Mouse (Mus musculus) liver, embryonic 13.5 days (tissue): ENCODE measurements at regions not wholly inside any gene's neighbourhood (a gene's known extent, or its start where the extent isn't known, plus 50 kb on each side); places are given as distances from the start of the nearest gene placed in this dataset.

Source experiments
- ATAC-seq: fragments of 200-750 bp; cut with Nextera tagmentation; 2 replicates; pipeline ENCODE4 v1.8.0; 2017; ENCODE audit warnings: low read depth, mild to moderate bottlenecking, moderate number of reproducible peaks, moderate library complexity
- DNase-seq: peaks from one replicate; pipeline ENCODE4 v3.0.0; 2022
- H3K27ac ChIP-seq: fragments of 300-500 bp; sonication (generic); 2 replicates; pipeline ENCODE4 v1.5.1; 2015; ENCODE audit warnings: moderate library complexity, mild to moderate bottlenecking, inconsistent platforms
- H3K27me3 ChIP-seq: fragments of 300-500 bp; sonication (generic); 2 replicates; pipeline ENCODE4 v1.6.1; 2015; ENCODE audit warnings: mild to moderate bottlenecking, inconsistent platforms
- H3K36me3 ChIP-seq: fragments of 300-500 bp; sonication (generic); 2 replicates; pipeline ENCODE4 v1.6.1; 2015; ENCODE audit warnings: mild to moderate bottlenecking, inconsistent platforms
- H3K4me1 ChIP-seq: fragments of 300-500 bp; sonication (generic); replicated peaks from 2 replicates; pipeline ENCODE4 v1.6.1; 2015; ENCODE audit warnings: inconsistent platforms
- H3K4me2 ChIP-seq: fragments of 300-500 bp; sonication (generic); 2 replicates; pipeline ENCODE4 v1.6.1; 2015; ENCODE audit warnings: inconsistent platforms, mild to moderate bottlenecking, moderate library complexity
- H3K4me3 ChIP-seq: fragments of 300-500 bp; sonication (generic); replicated peaks from 2 replicates; pipeline ENCODE4 v1.5.1; 2015; ENCODE audit warnings: mild to moderate bottlenecking, inconsistent platforms
- H3K9ac ChIP-seq: fragments of 300-500 bp; sonication (generic); 2 replicates; pipeline ENCODE4 v1.6.1; 2015; ENCODE audit warnings: mild to moderate bottlenecking, inconsistent platforms
- H3K9me3 ChIP-seq: fragments of 300-500 bp; sonication (generic); replicated peaks from 2 replicates; pipeline ENCODE4 v1.6.1; 2016; ENCODE audit warnings: inconsistent platforms
- WGBS: fragments of 180-500 bp; shearing (Covaris S2); methylation state at CpG from one replicate; pipeline ENCODE4 v1.1.7; 2015; ENCODE audit not compliant: insufficient replicate concordance; 5-methylcytosine and 5-hydroxymethylcytosine counted together

- H3K36me3 ChIP-seq, result no peaks in the 10 kb centered on the region
- H3K27ac ChIP-seq, result no peak overlapping the region
- ATAC-seq, result no peak
- WGBS, result 46% methylated on average over 1 of the region's 1 CpGs
- no peak overlapping the region for H3K4me2 ChIP-seq
- no peak overlapping the region for H3K9ac ChIP-seq
- H3K4me1 ChIP-seq, result no peaks in the 10 kb centered on the region
- no peak for DNase-seq
- H3K9me3 ChIP-seq, result no peaks in the 10 kb centered on the region
- no peak overlapping the region for H3K4me3 ChIP-seq
- H3K27me3 ChIP-seq, result no peaks in the 10 kb centered on the region
Measured at GRCm38 (mm10) chr16:78877941-78878340, 52.8 kb upstream of the Chodl start.

- WGBS, result 53% methylated on average over 4 of the region's 4 CpGs
- no peak for DNase-seq
- no peak overlapping the region for H3K27ac ChIP-seq
Measured at GRCm38 (mm10) chr16:78859006-78859405, 71.7 kb upstream of the Chodl start.

GRCm38 (mm10) chr16:78830957-78831356 is 99.8 kb upstream of the Chodl start:
- no peaks in the 10 kb centered on the region for H3K36me3 ChIP-seq
- no peaks in the 10 kb centered on the region for H3K27me3 ChIP-seq
- no peaks in the 10 kb centered on the region for H3K9me3 ChIP-seq
- H3K4me2 ChIP-seq, result no peak overlapping the region
- no peaks in the 10 kb centered on the region for H3K4me1 ChIP-seq
- no peak for DNase-seq
- H3K4me3 ChIP-seq, result no peak overlapping the region
- H3K27ac ChIP-seq, result no peak overlapping the region
- ATAC-seq, result no peak
- H3K9ac ChIP-seq, result no peak overlapping the region
- 65% methylated on average over 7 of the region's 7 CpGs for WGBS

More at GRCm38 (mm10) chr16:78859006-78859405, 71.7 kb upstream of the Chodl start:
- Histone ChIP-seq H3K27me3 (no peaks in the 10 kb centered on the region), H3K4me3 (no peak overlapping the region), H3K9me3 (no peaks in the 10 kb centered on the region), H3K4me1 (no peaks in the 10 kb centered on the region), H3K36me3 (no peaks in the 10 kb centered on the region), H3K4me2 (no peak overlapping the region), H3K9ac (no peak overlapping the region)
- ATAC-seq, result no peak

GRCm38 (mm10) chr16:78827739-78828138 is 103.0 kb upstream of the Chodl start:
- no peak for DNase-seq
- no peaks in the 10 kb centered on the region for H3K36me3 ChIP-seq
- no peak overlapping the region for H3K27ac ChIP-seq
- H3K4me1 ChIP-seq, result no peaks in the 10 kb centered on the region
- H3K9me3 ChIP-seq, result no peaks in the 10 kb centered on the region
- no peak overlapping the region for H3K9ac ChIP-seq
- no peak overlapping the region for H3K4me2 ChIP-seq
- no peak overlapping the region for H3K4me3 ChIP-seq
- no peaks in the 10 kb centered on the region for H3K27me3 ChIP-seq
- 29% methylated on average over 3 of the region's 3 CpGs for WGBS
- ATAC-seq, result no peak

GRCm38 (mm10) chr16:78790064-78790463 is 140.7 kb upstream of the Chodl start:
- no peak overlapping the region for H3K4me2 ChIP-seq
- H3K9ac ChIP-seq, result no peak overlapping the region
- H3K36me3 ChIP-seq, result no peaks in the 10 kb centered on the region
- no peak overlapping the region for H3K27ac ChIP-seq
- H3K9me3 ChIP-seq, result no peaks in the 10 kb centered on the region
- no peaks in the 10 kb centered on the region for H3K27me3 ChIP-seq
- H3K4me3 ChIP-seq, result no peak overlapping the region
- 66% methylated on average over 2 of the region's 2 CpGs for WGBS
- DNase-seq (no peak), ATAC-seq (no peak)
- no peaks in the 10 kb centered on the region for H3K4me1 ChIP-seq

- Histone ChIP-seq H3K4me2 (no peak overlapping the region), H3K36me3 (no peaks in the 10 kb centered on the region), H3K9ac (no peak overlapping the region), H3K27me3 (no peaks in the 10 kb centered on the region), H3K9me3 (no peaks in the 10 kb centered on the region), H3K27ac (no peak overlapping the region), H3K4me1 (no peaks in the 10 kb centered on the region), H3K4me3 (no peak overlapping the region)
- DNase-seq, result no peak
- no peak for ATAC-seq
Measured at GRCm38 (mm10) chr16:78759226-78759625, 171.5 kb upstream of the Chodl start.

GRCm38 (mm10) chr16:78737902-78738301 is 161.4 kb upstream of the D16Ertd472e start:
- Histone ChIP-seq H3K4me2 (no peak overlapping the region), H3K27me3 (no peaks in the 10 kb centered on the region), H3K9ac (no peak overlapping the region), H3K9me3 (no peaks in the 10 kb centered on the region), H3K4me3 (no peak overlapping the region), H3K4me1 (no peaks in the 10 kb centered on the region), H3K36me3 (no peaks in the 10 kb centered on the region), H3K27ac (no peak overlapping the region)
- no peak for ATAC-seq
- no peak for DNase-seq
- 53% methylated on average over 4 of the region's 4 CpGs for WGBS

- no peak overlapping the region for H3K9ac ChIP-seq
- WGBS, result 64% methylated on average over 13 of the region's 13 CpGs
- no peak for DNase-seq
- H3K36me3 ChIP-seq, result no peaks in the 10 kb centered on the region
- no peak overlapping the region for H3K4me3 ChIP-seq
- H3K4me1 ChIP-seq, result no peaks in the 10 kb centered on the region
- H3K9me3 ChIP-seq, result no peaks in the 10 kb centered on the region
- H3K4me2 ChIP-seq, result no peak overlapping the region
- no peak overlapping the region for H3K27ac ChIP-seq
- H3K27me3 ChIP-seq, result no peaks in the 10 kb centered on the region
- no peak for ATAC-seq
Measured at GRCm38 (mm10) chr16:78730583-78731501, 154.3 kb upstream of the D16Ertd472e start.

- 45% methylated on average over 2 of the region's 2 CpGs for WGBS
- no peaks in the 10 kb centered on the region for H3K4me1 ChIP-seq
- no peak overlapping the region for H3K9ac ChIP-seq
- H3K9me3 ChIP-seq, result no peaks in the 10 kb centered on the region
- H3K4me3 ChIP-seq, result no peak overlapping the region
- ATAC-seq, result no peak
- no peak for DNase-seq
- H3K36me3 ChIP-seq, result no peaks in the 10 kb centered on the region
- H3K4me2 ChIP-seq, result no peak overlapping the region
- H3K27ac ChIP-seq, result no peak overlapping the region
- H3K27me3 ChIP-seq, result no peaks in the 10 kb centered on the region
Measured at GRCm38 (mm10) chr16:78725541-78725940, 149.0 kb upstream of the D16Ertd472e start.

- ATAC-seq, result no peak
- WGBS, result 59% methylated on average over 7 of the region's 7 CpGs
Measured at GRCm38 (mm10) chr16:78709943-78710342, 133.4 kb upstream of the D16Ertd472e start.

GRCm38 (mm10) chr16:78707566-78707965 is 131.1 kb upstream of the D16Ertd472e start:
- no peak for DNase-seq
- ATAC-seq, result no peak
- H3K4me2 ChIP-seq, result no peak overlapping the region
- H3K4me3 ChIP-seq, result no peak overlapping the region
- 63% methylated on average over 4 of the region's 4 CpGs for WGBS
- H3K27me3 ChIP-seq, result no peaks in the 10 kb centered on the region
- H3K9me3 ChIP-seq, result no peaks in the 10 kb centered on the region
- no peaks in the 10 kb centered on the region for H3K36me3 ChIP-seq
- H3K27ac ChIP-seq, result no peak overlapping the region
- H3K4me1 ChIP-seq, result no peaks in the 10 kb centered on the region
- H3K9ac ChIP-seq, result no peak overlapping the region

More at GRCm38 (mm10) chr16:78709943-78710342, 133.4 kb upstream of the D16Ertd472e start:
- DNase-seq, result no peak
- no peaks in the 10 kb centered on the region for H3K9me3 ChIP-seq
- no peak overlapping the region for H3K4me2 ChIP-seq
- no peaks in the 10 kb centered on the region for H3K27me3 ChIP-seq
- no peaks in the 10 kb centered on the region for H3K4me1 ChIP-seq
- no peaks in the 10 kb centered on the region for H3K36me3 ChIP-seq
- no peak overlapping the region for H3K9ac ChIP-seq
- H3K4me3 ChIP-seq, result no peak overlapping the region
- H3K27ac ChIP-seq, result no peak overlapping the region

GRCm38 (mm10) chr16:78707165-78707564 is 130.7 kb upstream of the D16Ertd472e start:
- 81% methylated on average over 7 of the region's 7 CpGs for WGBS
- no peak overlapping the region for H3K4me3 ChIP-seq
- H3K9ac ChIP-seq, result no peak overlapping the region
- no peaks in the 10 kb centered on the region for H3K27me3 ChIP-seq
- no peaks in the 10 kb centered on the region for H3K36me3 ChIP-seq
- H3K9me3 ChIP-seq, result no peaks in the 10 kb centered on the region
- H3K4me2 ChIP-seq, result no peak overlapping the region
- DNase-seq, result no peak
- no peak for ATAC-seq
- no peaks in the 10 kb centered on the region for H3K4me1 ChIP-seq
- no peak overlapping the region for H3K27ac ChIP-seq
